Mouse (Mus musculus): ENCODE measurements around the gene Bmp6. TPM values are rescaled to one million over a fixed set of nuclear protein-coding genes. Genes with fewer than 3 reads are reported as not detected.

Bmp6 gene
- polyA plus RNA-seq, 1 experiment from 2014 or later, result 1.3 TPM

DNA sequence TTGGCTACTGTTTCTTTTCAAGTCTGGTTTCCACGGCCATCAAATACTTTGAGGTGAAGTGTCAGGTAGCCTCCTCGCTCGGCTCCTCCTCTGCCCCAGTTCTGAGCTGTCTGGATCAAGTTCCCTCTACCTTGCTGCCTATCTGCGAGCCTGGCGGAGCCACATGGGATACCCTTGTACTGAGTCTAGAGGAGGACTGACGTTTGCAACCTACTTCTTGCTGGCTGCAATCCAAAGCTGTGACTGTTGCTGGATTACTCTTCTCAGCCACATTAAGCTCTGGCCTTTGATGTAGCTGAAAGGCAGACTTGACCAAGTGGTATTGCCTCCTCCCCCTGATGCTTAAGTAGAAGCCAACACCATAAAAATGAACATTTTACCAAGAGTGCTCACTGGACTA lies 31.2 kb downstream of the Bmp6 start:
- no peaks in the 10 kb centered on the region for H3K36me3 ChIP-seq (ENCODE audit: control insufficient read depth, insufficient read depth, low read length)
- H3K27ac ChIP-seq (ENCODE audit: low read depth, low read length), result no peak overlapping the region
- no peak overlapping the region for H3K4me3 ChIP-seq (ENCODE audit: low read depth, low read length)
- H3K9me3 ChIP-seq (ENCODE audit: control insufficient read depth, low read length), result no peaks in the 10 kb centered on the region
- H3K4me2 ChIP-seq (ENCODE audit: low read depth, low read length), result no peak overlapping the region
- no peak overlapping the region for H3K9ac ChIP-seq (replicated peaks; ENCODE audit: low read depth, low read length)
- no peak for ATAC-seq (ENCODE audit: low read depth)
- H3K4me1 ChIP-seq (ENCODE audit: control insufficient read depth, insufficient read depth, low read length), result no peaks in the 10 kb centered on the region
- WGBS, result 73% methylated on average over 6 of the region's 6 CpGs
- H3K27me3 ChIP-seq (ENCODE audit: control insufficient read depth, insufficient read depth, low read length), result no peaks in the 10 kb centered on the region

DNA sequence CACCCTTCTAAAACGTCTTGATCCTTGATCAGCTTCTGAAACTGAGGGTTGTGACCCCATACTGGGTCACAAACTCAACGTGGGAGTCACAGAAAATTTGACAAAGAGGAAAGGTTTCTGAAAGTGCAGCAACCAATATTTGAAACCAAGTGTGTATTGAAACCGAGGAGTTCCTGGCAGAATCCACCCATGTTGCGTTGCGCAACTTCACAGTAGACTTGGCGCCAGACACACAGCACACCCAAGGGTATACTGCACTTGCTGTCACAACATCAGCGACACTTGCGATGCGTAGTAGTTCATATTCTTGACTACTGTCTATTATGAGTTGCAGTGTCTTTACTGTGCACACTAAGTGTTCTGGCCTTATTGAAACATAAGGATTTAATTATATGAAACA lies 32.4 kb downstream of the Bmp6 start:
- Histone ChIP-seq H3K27ac (ENCODE audit: low read depth, low read length) (no peak overlapping the region), H3K4me2 (ENCODE audit: low read depth, low read length) (no peak overlapping the region), H3K9me3 (ENCODE audit: control insufficient read depth, low read length) (no peaks in the 10 kb centered on the region), H3K4me3 (ENCODE audit: low read depth, low read length) (no peak overlapping the region), H3K36me3 (ENCODE audit: control insufficient read depth, insufficient read depth, low read length) (no peaks in the 10 kb centered on the region), H3K9ac (replicated peaks; ENCODE audit: low read depth, low read length) (no peak overlapping the region), H3K27me3 (ENCODE audit: control insufficient read depth, insufficient read depth, low read length) (no peaks in the 10 kb centered on the region), H3K4me1 (ENCODE audit: control insufficient read depth, insufficient read depth, low read length) (no peaks in the 10 kb centered on the region)
- no peak for ATAC-seq (ENCODE audit: low read depth)
- 84% methylated on average over 9 of the region's 9 CpGs for WGBS

DNA sequence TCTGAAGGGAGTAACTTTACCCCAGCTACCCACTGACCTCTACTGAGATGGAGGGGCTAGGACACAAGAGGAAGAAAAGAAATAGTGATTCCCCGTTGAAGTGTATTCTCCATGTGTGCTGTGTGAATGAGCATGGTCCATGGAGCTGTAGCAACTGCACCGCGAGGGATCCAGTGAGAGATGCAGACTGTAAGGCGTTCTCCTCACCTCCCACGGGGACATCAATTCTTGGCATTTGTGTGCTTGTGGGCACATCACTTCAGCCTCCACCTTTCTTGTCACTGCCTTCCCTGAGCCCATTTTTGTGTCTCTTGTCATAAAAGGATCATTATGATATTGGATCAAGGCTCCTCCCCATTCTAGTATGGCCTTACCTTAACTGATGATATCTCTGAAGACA lies 34.9 kb downstream of the Bmp6 start:
- Histone ChIP-seq H3K4me3 (ENCODE audit: low read depth, low read length) (no peak overlapping the region), H3K4me1 (ENCODE audit: control insufficient read depth, insufficient read depth, low read length) (no peaks in the 10 kb centered on the region), H3K36me3 (ENCODE audit: control insufficient read depth, insufficient read depth, low read length) (no peaks in the 10 kb centered on the region), H3K27ac (ENCODE audit: low read depth, low read length) (no peak overlapping the region), H3K9ac (replicated peaks; ENCODE audit: low read depth, low read length) (no peak overlapping the region), H3K4me2 (ENCODE audit: low read depth, low read length) (no peak overlapping the region), H3K27me3 (ENCODE audit: control insufficient read depth, insufficient read depth, low read length) (no peaks in the 10 kb centered on the region), H3K9me3 (ENCODE audit: control insufficient read depth, low read length) (no peaks in the 10 kb centered on the region)
- no peak for ATAC-seq (ENCODE audit: low read depth)
- 95% methylated on average over 5 of the region's 5 CpGs for WGBS

DNA sequence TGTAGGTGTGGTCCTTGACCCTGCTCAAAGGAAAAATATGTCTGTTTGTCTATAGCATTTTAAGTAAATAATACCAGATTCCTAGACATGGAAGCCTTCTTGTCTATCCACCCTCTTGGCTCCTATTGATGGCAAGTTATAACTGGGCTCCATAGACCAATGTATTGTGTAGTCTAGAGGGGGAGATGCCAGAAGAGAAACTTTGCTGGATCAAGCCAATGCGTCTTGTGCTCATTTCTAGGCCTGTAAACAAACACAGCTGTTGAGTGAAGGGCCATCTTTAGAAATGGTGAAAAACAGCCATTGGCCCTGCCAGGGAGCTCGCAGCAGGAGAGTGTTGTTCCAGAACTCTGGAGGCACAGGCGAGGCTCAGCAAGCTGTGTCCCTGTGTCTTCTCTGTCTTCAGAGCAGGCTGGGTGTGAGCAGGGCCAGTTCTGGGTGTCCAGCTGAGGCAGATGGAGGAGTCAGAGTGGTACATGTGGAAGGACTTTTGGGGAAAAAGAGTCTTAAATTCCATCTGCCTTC lies 41.2 kb downstream of the Bmp6 start:
- Histone ChIP-seq H3K4me2 (ENCODE audit: low read depth, low read length) (no peak overlapping the region), H3K27ac (ENCODE audit: low read depth, low read length) (no peak overlapping the region), H3K36me3 (ENCODE audit: control insufficient read depth, insufficient read depth, low read length) (no peaks in the 10 kb centered on the region), H3K27me3 (ENCODE audit: control insufficient read depth, insufficient read depth, low read length) (no peaks in the 10 kb centered on the region), H3K9ac (replicated peaks; ENCODE audit: low read depth, low read length) (no peak overlapping the region), H3K4me3 (ENCODE audit: low read depth, low read length) (no peak overlapping the region), H3K4me1 (ENCODE audit: control insufficient read depth, insufficient read depth, low read length) (no peaks in the 10 kb centered on the region), H3K9me3 (ENCODE audit: control insufficient read depth, low read length) (no peaks in the 10 kb centered on the region)
- ATAC-seq (ENCODE audit: low read depth), result no peak
- 72% methylated on average over 3 of the region's 3 CpGs for WGBS

DNA sequence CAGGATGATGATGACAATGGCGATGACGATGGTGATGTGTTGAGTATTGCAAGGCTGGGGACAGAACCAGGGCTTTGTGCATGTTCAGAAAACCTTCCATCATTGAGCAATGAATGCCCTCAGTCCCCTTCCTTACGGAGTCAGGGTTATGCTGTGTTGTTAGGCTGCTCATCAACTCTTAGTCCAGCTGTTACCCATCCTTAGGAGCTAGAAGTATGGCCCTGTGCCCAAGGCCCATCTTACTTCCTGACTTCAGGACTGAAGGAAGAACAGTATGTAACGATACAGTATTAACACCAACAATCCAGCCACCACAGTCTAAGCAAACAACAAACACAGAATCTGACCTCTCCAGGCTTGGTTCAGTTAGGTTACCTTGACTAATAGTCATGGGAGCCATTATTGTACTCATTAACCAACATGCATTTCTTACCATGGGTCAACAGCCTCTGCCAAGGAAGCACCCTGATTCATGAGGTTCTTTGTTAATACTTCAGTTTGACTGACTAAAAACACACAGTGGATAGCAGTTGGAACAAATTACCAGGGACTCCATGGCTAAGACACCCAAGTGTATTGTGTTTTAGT lies 42.6 kb downstream of the Bmp6 start:
- Histone ChIP-seq H3K4me1 (ENCODE audit: control insufficient read depth, insufficient read depth, low read length) (no peaks in the 10 kb centered on the region), H3K4me3 (ENCODE audit: low read depth, low read length) (no peak overlapping the region), H3K27me3 (ENCODE audit: control insufficient read depth, insufficient read depth, low read length) (no peaks in the 10 kb centered on the region), H3K4me2 (ENCODE audit: low read depth, low read length) (no peak overlapping the region), H3K9ac (replicated peaks; ENCODE audit: low read depth, low read length) (no peak overlapping the region), H3K36me3 (ENCODE audit: control insufficient read depth, insufficient read depth, low read length) (no peaks in the 10 kb centered on the region), H3K27ac (ENCODE audit: low read depth, low read length) (no peak overlapping the region), H3K9me3 (ENCODE audit: control insufficient read depth, low read length) (no peaks in the 10 kb centered on the region)
- ATAC-seq (ENCODE audit: low read depth), result no peak
- WGBS, result 96% methylated on average over 4 of the region's 4 CpGs

DNA sequence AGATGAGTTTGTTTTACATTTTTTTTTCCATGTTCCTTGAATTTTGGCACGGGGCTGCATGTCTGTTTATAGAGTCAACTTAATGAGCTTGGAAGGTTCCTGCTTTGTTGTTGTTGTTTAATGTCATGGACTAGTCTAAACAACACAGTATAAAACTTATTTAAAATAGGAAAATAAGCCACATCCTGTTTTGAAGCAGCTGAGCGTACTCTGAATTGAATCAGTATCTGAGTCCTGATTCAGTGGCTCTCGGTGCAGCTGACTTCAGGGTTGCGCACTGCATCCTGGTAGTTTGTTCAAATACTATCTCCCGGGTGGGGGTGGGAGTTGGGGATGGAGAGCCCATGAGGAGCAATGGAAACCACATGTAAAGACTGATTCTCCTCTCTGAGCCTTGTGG lies 48.5 kb downstream of the Bmp6 start:
- H3K4me1 ChIP-seq (ENCODE audit: control insufficient read depth, insufficient read depth, low read length), result no peaks in the 10 kb centered on the region
- H3K27ac ChIP-seq (ENCODE audit: low read depth, low read length), result no peak overlapping the region
- no peak overlapping the region for H3K9ac ChIP-seq (replicated peaks; ENCODE audit: low read depth, low read length)
- H3K9me3 ChIP-seq (ENCODE audit: control insufficient read depth, low read length), result no peaks in the 10 kb centered on the region
- H3K27me3 ChIP-seq (ENCODE audit: control insufficient read depth, insufficient read depth, low read length), result no peaks in the 10 kb centered on the region
- ATAC-seq (ENCODE audit: low read depth), result no peak
- 89% methylated on average over 5 of the region's 5 CpGs for whole genome bisulfite sequencing
- H3K4me3 ChIP-seq (ENCODE audit: low read depth, low read length), result no peak overlapping the region
- no peaks in the 10 kb centered on the region for H3K36me3 ChIP-seq (ENCODE audit: control insufficient read depth, insufficient read depth, low read length)
- no peak overlapping the region for H3K4me2 ChIP-seq (ENCODE audit: low read depth, low read length)

DNA sequence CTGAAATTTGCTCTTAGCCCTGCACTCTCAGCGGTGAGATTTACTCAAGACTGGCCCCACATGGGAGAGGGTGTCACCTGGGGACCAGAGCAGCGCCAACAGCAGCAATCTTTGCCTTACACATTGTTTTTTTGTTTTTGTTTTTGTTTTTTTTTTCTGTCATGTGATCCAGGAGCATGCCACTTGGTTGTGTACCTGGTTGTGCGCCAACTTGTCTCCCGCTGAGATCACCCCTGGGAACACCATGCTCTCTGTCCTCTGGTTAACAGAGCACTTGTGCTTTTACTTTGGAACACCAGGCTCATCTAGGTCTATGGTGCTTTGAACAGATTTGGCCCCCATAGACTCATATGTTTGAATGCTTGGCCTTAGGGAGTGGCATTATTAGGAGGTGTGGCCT lies 50.1 kb downstream of the Bmp6 start:
- Histone ChIP-seq H3K36me3 (ENCODE audit: control insufficient read depth, insufficient read depth, low read length) (no peaks in the 10 kb centered on the region), H3K4me1 (ENCODE audit: control insufficient read depth, insufficient read depth, low read length) (no peaks in the 10 kb centered on the region), H3K9ac (replicated peaks; ENCODE audit: low read depth, low read length) (no peak overlapping the region), H3K27me3 (ENCODE audit: control insufficient read depth, insufficient read depth, low read length) (no peaks in the 10 kb centered on the region), H3K9me3 (ENCODE audit: control insufficient read depth, low read length) (no peaks in the 10 kb centered on the region), H3K4me3 (ENCODE audit: low read depth, low read length) (no peak overlapping the region), H3K4me2 (ENCODE audit: low read depth, low read length) (no peak overlapping the region), H3K27ac (ENCODE audit: low read depth, low read length) (no peak overlapping the region)
- WGBS, result 84% methylated on average over 4 of the region's 4 CpGs
- no peak for ATAC-seq (ENCODE audit: low read depth)

DNA sequence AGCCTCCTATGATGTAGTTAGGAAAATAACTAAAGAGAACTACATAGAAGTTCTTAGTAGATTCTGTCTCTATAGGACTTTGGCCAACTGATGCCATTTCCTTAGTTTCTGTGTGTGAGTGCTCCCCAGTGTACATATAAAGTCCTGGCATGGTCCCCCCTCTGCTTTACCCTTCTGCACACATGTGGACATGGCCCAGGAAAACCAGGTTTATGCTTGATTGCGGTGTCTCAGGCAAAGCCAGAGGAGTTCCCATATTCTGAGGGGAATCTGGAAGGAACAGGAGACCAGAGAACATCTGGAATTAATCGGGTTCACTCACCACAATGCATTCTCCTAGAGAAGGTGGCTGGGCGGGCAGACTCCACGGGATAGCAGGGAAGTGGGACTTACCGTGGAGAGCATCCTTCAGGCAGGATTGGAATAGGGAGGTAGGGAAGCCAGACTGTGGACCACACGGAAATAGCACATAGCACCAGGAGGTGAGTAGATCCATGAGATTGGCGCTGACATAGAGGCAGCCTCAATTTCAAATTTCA lies 52.2 kb downstream of the Bmp6 start:
- Histone ChIP-seq H3K4me1 (ENCODE audit: control insufficient read depth, insufficient read depth, low read length) (no peaks in the 10 kb centered on the region), H3K4me2 (ENCODE audit: low read depth, low read length) (no peak overlapping the region), H3K9ac (replicated peaks; ENCODE audit: low read depth, low read length) (no peak overlapping the region), H3K27me3 (ENCODE audit: control insufficient read depth, insufficient read depth, low read length) (no peaks in the 10 kb centered on the region), H3K4me3 (ENCODE audit: low read depth, low read length) (no peak overlapping the region), H3K36me3 (ENCODE audit: control insufficient read depth, insufficient read depth, low read length) (no peaks in the 10 kb centered on the region), H3K27ac (ENCODE audit: low read depth, low read length) (no peak overlapping the region), H3K9me3 (ENCODE audit: control insufficient read depth, low read length) (no peaks in the 10 kb centered on the region)
- no peak for ATAC-seq (ENCODE audit: low read depth)
- WGBS, result 85% methylated on average over 7 of the region's 7 CpGs

DNA sequence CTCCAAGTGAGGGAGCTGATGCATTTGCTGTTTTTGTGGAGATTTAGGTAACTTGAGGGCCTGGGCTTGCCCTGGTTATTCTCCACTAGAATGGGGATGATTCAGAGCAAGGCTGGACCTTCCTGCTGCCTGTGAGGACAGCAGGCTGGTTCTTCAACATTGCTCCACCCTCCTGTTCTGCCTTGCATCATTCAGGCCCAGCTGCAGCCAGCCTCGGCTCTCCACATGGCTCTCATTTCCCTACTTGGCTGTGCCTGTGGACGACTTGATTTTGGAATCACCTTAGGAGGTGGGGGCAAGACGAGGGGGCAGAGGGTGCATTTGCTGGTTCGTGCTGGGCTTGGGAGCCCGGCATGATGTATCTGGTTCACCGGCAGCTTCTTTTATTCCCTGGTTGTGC lies 53.8 kb downstream of the Bmp6 start:
- H3K4me1 ChIP-seq (ENCODE audit: control insufficient read depth, insufficient read depth, low read length), result no peaks in the 10 kb centered on the region
- H3K9me3 ChIP-seq (ENCODE audit: control insufficient read depth, low read length), result no peaks in the 10 kb centered on the region
- H3K27ac ChIP-seq (ENCODE audit: low read depth, low read length), result no peak overlapping the region
- H3K9ac ChIP-seq (replicated peaks; ENCODE audit: low read depth, low read length), result no peak overlapping the region
- ATAC-seq (ENCODE audit: low read depth), result no peak
- WGBS, result 88% methylated on average over 6 of the region's 6 CpGs
- H3K36me3 ChIP-seq (ENCODE audit: control insufficient read depth, insufficient read depth, low read length), result no peaks in the 10 kb centered on the region
- H3K4me3 ChIP-seq (ENCODE audit: low read depth, low read length), result no peak overlapping the region
- H3K27me3 ChIP-seq (ENCODE audit: control insufficient read depth, insufficient read depth, low read length), result no peaks in the 10 kb centered on the region
- H3K4me2 ChIP-seq (ENCODE audit: low read depth, low read length), result no peak overlapping the region
